Mouse (Mus musculus) small intestine, adult 2 months (tissue): ENCODE measurements around the gene Lhfp. TPM values are rescaled to one million over a fixed set of nuclear protein-coding genes. Genes with fewer than 3 reads are reported as not detected.

Experiments
- H3K27ac ChIP-seq: fragments of 200-500 bp; 2 replicates; pipeline ENCODE4 v1.5.1; 2012; ENCODE audit warnings: low read depth, low read length, control low read depth, inconsistent platforms; ENCODE audit not compliant: insufficient read depth
- H3K27me3 ChIP-seq: fragments of 200-500 bp; 2 replicates; pipeline ENCODE4 v1.6.1; 2012; ENCODE audit warnings: mild to moderate bottlenecking, moderate library complexity, low read length, inconsistent platforms; ENCODE audit not compliant: control insufficient read depth, insufficient read depth
- H3K36me3 ChIP-seq: fragments of 200-500 bp; 2 replicates; pipeline ENCODE4 v1.6.1; 2012; ENCODE audit warnings: mild to moderate bottlenecking, low read length, control low read depth, inconsistent platforms; ENCODE audit not compliant: control insufficient read depth, insufficient read depth
- H3K4me1 ChIP-seq: fragments of 200-500 bp; 2 replicates; pipeline ENCODE4 v1.6.1; 2012; ENCODE audit warnings: low read length, inconsistent platforms, mixed read lengths; ENCODE audit not compliant: control insufficient read depth, insufficient read depth, insufficient read length
- H3K4me3 ChIP-seq: fragments of 200-500 bp; 2 replicates; pipeline ENCODE4 v1.5.1; 2012; ENCODE audit warnings: low read depth, mild to moderate bottlenecking, control low read depth, inconsistent platforms, low read length, moderate library complexity
- CTCF ChIP-seq: fragments of 200-500 bp; IDR thresholded peaks from 2 replicates; pipeline ENCODE4 v1.5.1; 2012; ENCODE audit warnings: low read depth, mild to moderate bottlenecking, control low read depth, inconsistent platforms, low read length, moderate library complexity, mixed read lengths; ENCODE audit not compliant: insufficient replicate concordance, insufficient read length; ENCODE audit errors: extremely low read depth
- POLR2A ChIP-seq: fragments of 200-500 bp; IDR thresholded peaks from 2 replicates; pipeline ENCODE4 v1.6.1; 2012; ENCODE audit warnings: low read depth, mild to moderate bottlenecking, control low read depth, inconsistent platforms, low read length, moderate library complexity
- WGBS: fragments of 180-500 bp; shearing (Covaris S2); methylation state at CpG from one replicate; pipeline ENCODE4 v1.1.7; 2018; 5-methylcytosine and 5-hydroxymethylcytosine counted together
- polyA plus RNA-seq: library from polyadenylated mRNA; depleted of rRNA; stranded (reverse); fragments of >200 nt; gene quantifications from 2 replicates; pipeline ENCODE4 v1.2.3, GENCODE M21; 2012

Lhfp gene
- polyA plus RNA-seq, 1 experiment: 22.7 TPM

DNA sequence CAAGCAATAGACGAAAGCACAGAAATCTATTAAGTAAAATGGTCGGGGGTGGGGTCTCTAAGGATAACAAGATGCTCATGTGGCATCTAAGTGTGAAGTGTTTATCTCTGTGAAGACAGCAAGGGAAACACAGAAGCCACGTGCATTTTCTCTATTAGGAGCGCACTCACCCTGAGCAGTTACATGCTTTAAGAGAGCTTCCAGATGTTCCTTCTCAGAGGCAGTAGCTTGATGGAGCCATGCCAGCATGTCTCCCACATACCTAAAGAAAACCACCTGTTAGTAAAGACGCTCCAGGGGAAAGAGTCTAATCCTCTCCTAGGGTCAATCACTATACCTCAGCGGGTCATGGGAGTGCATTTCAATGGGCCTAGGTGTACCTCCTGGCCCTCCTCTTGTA lies 39.3 kb upstream of the Lhfp start:
- H3K4me3 ChIP-seq: no peak overlapping the region
- no peak for TF ChIP-seq CTCF
- no peak for TF ChIP-seq POLR2A
- no peaks in the 10 kb centered on the region for H3K27me3 ChIP-seq
- WGBS: 87% methylated on average over 6 of the region's 6 CpGs
- peaks cover 39% of the 10 kb centered on the region for H3K36me3 ChIP-seq
- no peaks in the 10 kb centered on the region for H3K4me1 ChIP-seq
- no peak overlapping the region for H3K27ac ChIP-seq

- WGBS: 79% methylated on average over 2 of the region's 2 CpGs
Observed at GRCm38 (mm10) chr3:53004406-53005114, 36.8 kb upstream of the Lhfp start.

DNA sequence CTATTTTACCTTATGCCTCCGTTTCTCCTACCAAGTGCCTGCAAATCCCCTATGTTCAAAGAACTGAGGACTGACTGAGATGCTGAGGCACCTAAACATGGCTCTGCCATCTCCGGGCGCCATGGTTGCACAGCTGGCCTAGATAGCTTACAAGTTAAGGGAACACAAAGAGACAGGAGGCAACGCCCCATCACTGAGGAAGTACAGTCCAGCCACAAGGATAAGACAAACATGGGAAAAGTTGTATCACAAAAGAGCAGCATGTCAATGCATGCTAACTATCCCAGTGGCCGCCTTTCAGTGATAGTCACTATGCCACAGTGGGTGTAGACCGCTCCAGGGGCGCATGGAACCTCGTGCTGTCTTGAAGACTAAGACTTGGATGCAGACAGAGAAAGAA lies 33.9 kb upstream of the Lhfp start:
- TF ChIP-seq CTCF (no peak), POLR2A (no peak)
- peaks cover 41% of the 10 kb centered on the region for H3K36me3 ChIP-seq
- 97% methylated on average over 8 of the region's 8 CpGs for WGBS

More at GRCm38 (mm10) chr3:53004406-53005114, 36.8 kb upstream of the Lhfp start:
- peaks cover 45% of the 10 kb centered on the region for H3K36me3 ChIP-seq
- H3K4me3 ChIP-seq: no peak overlapping the region
- H3K27ac ChIP-seq: no peak overlapping the region
- no peaks in the 10 kb centered on the region for H3K27me3 ChIP-seq
- H3K4me1 ChIP-seq: no peaks in the 10 kb centered on the region
- TF ChIP-seq POLR2A (no peak), CTCF (no peak)

DNA sequence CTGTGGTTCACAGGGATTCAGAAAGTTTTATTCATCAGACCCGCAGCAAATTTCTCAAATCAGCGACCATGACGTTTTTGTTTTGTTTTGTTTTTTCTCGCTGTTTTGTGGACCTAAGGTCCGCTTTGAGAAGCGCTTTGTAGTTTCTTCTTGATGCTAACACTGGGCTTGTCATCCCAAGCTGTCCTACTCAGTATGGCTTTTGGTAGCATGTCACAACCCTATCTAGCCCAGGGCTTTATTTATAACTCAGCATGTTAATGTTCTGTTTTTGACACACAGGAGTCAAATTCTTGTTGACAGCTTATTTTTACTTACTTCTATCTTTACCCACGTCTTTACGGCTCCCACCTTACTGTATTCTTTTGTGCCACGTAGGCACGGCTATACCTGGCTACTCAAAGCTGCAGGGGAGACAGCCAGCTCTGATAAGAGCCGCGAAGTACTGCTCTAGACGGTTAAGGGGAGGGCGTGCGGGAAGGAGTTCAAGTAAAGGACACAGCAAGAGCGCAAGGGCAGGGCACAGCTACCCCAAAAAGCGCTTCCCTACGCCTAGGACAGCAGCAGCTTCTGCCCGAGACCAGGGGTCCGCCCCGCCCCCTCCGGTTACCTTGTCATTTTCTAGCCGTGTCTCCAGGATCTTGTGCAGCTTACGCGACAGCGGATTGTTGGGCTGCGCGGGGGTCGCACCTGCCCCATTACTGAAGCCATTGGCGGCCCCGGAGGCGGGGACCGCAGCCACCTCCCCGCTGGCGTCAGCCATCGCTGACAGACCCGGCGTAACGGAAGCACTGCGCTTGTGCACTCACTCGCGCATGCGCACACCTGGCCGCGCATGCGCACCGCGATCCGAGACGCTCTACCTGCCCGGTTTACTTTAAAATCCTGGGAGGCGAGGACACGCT lies 24.6 kb upstream of the Lhfp start, which contains the start of gene Cog6:
Gene Cog6 (minus strand): TSS at position 802 of the 905 bp plus-strand sequence.
- TF ChIP-seq POLR2A (peak; percentile 91), CTCF (no peak)
- 0 out of 2 replicates have a peak within 1 kb of the TSS, but pooled peaks have one; percentile 2 for H3K27ac ChIP-seq
- 2% methylated on average over 53 of the region's 53 CpGs for whole genome bisulfite sequencing

More for the DNA sequence above, 33.9 kb upstream of the Lhfp start:
- Histone ChIP-seq H3K4me1 (no peaks in the 10 kb centered on the region), H3K27ac (no peak overlapping the region), H3K27me3 (no peaks in the 10 kb centered on the region), H3K4me3 (no peak overlapping the region)

GRCm38 (mm10) chr3:53027333-53027732 lies 14.0 kb upstream of the Lhfp start:
- Histone ChIP-seq H3K4me3 (no peak overlapping the region), H3K4me1 (no peaks in the 10 kb centered on the region), H3K27me3 (no peaks in the 10 kb centered on the region), H3K36me3 (no peaks in the 10 kb centered on the region), H3K27ac (no peak overlapping the region)
- WGBS: 71% methylated on average over 4 of the region's 4 CpGs
- TF ChIP-seq POLR2A: no peak
- TF ChIP-seq CTCF: no peak

More for the DNA sequence above, 24.6 kb upstream of the Lhfp start, which contains the start of gene Cog6:
- Histone ChIP-seq H3K4me3 (peak within 1 kb of the TSS; percentile 87), H3K27me3 (no peaks in the 10 kb centered on the region), H3K4me1 (no peaks in the 10 kb centered on the region), H3K36me3 (peaks cover 14% of the 10 kb centered on the region)

DNA sequence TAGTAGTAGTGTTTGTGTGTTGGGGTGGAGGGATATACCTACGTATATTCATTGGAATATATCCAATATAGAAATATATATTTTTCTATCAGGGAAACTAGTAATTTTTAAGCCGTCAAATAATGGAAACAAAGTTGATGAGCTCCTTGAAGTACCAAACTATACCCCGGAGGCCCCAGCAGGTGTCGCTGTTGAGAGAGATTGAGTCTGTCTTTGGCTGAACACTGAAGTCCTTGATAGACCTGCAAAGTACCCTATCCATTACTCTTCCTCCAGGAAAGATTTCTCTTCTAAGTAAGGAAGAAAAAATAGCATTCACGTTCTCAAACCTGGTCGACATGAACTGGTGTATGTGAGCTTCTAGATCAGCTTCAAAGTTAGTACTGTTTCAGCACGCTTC lies 12.3 kb upstream of the Lhfp start:
- Histone ChIP-seq H3K27me3 (no peaks in the 10 kb centered on the region), H3K4me1 (no peaks in the 10 kb centered on the region), H3K4me3 (no peak overlapping the region), H3K36me3 (no peaks in the 10 kb centered on the region), H3K27ac (no peak overlapping the region)
- 16% methylated on average over 7 of the region's 7 CpGs for WGBS
- TF ChIP-seq POLR2A: no peak
- TF ChIP-seq CTCF: 0 out of 2 replicates have a peak, but pooled peaks have one; percentile 26

DNA sequence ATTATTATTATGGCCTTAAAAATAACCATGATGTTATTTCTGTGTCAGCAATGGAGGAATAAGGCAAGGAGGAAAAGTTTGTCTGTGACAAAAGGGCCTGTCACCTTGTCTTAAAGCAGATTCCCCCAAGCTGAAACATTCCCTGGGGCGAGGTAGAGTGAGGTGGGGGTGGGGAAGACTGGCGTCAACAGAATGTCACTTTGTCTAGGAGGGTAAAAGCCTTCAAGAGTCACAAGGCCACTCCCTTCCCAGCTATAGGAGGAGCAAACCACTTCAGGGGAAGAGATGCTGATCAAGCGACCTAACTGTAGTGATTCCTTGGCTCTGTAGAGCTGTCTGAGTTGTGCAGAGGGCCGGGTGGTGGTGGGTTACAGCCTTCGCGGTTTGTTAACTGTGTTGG lies 9.7 kb upstream of the Lhfp start:
- TF ChIP-seq POLR2A: no peak
- no peak for TF ChIP-seq CTCF
- no peaks in the 10 kb centered on the region for H3K27me3 ChIP-seq
- no peaks in the 10 kb centered on the region for H3K36me3 ChIP-seq
- no peak overlapping the region for H3K4me3 ChIP-seq
- no peak overlapping the region for H3K27ac ChIP-seq
- no peaks in the 10 kb centered on the region for H3K4me1 ChIP-seq
- WGBS: 44% methylated on average over 6 of the region's 6 CpGs
